Mouse (Mus musculus) liver, adult 2 months (tissue): ENCODE measurements around the gene Dapk2.

Experiments used
- CTCF ChIP-seq: fragments of 200-500 bp; IDR thresholded peaks from 2 replicates; pipeline ENCODE4 v1.5.1; 2011; ENCODE audit warnings: low read depth, low read length, control low read depth
- POLR2A ChIP-seq: fragments of 200-500 bp; IDR thresholded peaks from 2 replicates; pipeline ENCODE4 v1.6.1; 2011; ENCODE audit warnings: low read length, control low read depth; ENCODE audit not compliant: insufficient read depth; ENCODE audit errors: extremely low read depth

- TF ChIP-seq CTCF, result no peak
- no peak for TF ChIP-seq POLR2A
These were observed 21.8 kb downstream of the Dapk2 start for GRCm38 (mm10) chr9:66179795-66180194.
